Mouse (Mus musculus) G1E (cell line): ENCODE measurements around the gene Vmn1r100. TPM values are rescaled to one million over a fixed set of nuclear protein-coding genes. Genes with fewer than 3 reads are reported as not detected.
"Not testable (repeated sequence)": the region's sequence is repeated elsewhere in the genome, so short reads cannot be mapped to it uniquely, and the experiment has no call there.

Experiments used
- ATAC-seq: 2 replicates; pipeline ENCODE4 v1.8.0; 2016; ENCODE audit warnings: mild to moderate bottlenecking; ENCODE audit not compliant: insufficient number of reproducible peaks, poor library complexity, low FRiP score, severe bottlenecking; ENCODE audit errors: extremely low read depth
- DNase-seq: peaks from one replicate; pipeline ENCODE4 v3.0.0; 2012; ENCODE audit warnings: low spot score
- H3K27me3 ChIP-seq: 2 replicates; pipeline ENCODE4 v1.6.1; 2012; ENCODE audit warnings: mild to moderate bottlenecking, low read length, inconsistent platforms; ENCODE audit not compliant: insufficient read depth
- H3K36me3 ChIP-seq: replicated peaks from 2 replicates; pipeline ENCODE3; 2012; ENCODE audit warnings: mild to moderate bottlenecking, inconsistent platforms
- H3K4me1 ChIP-seq: 2 replicates; pipeline ENCODE4 v1.6.1; 2012; ENCODE audit warnings: low read depth, low read length, inconsistent platforms, mixed read lengths; ENCODE audit not compliant: insufficient read depth
- H3K4me3 ChIP-seq: 2 replicates; pipeline ENCODE4 v1.5.1; 2012; ENCODE audit warnings: low read depth, mild to moderate bottlenecking, inconsistent platforms, low read length, moderate library complexity, mixed read lengths
- H3K9me3 ChIP-seq: replicated peaks from 2 replicates; pipeline ENCODE4 v1.6.1; 2012; ENCODE audit warnings: inconsistent platforms
- polyA plus RNA-seq: library from polyadenylated mRNA; stranded (reverse); fragments of >175 nt; gene quantifications from 2 replicates; pipeline ENCODE4 v1.2.3, GENCODE M21; 2012
- total RNA-seq, 2 experiments: library from RNA; stranded (forward) in 1 of 2; stranded (reverse) in 1 of 2; fragments of 200-1000 nt in 1 of 2; fragments of >200 nt in 1 of 2; fragmentation: Nextera tagmentation in 1 of 2; gene quantifications; 2 replicates each; pipeline ENCODE4 v1.2.3; 2014 to 2017

Vmn1r100 gene
- total RNA-seq (2014; fragmentation: Nextera tagmentation), result not detected in 2 replicates
- not detected in 2 replicates for total RNA-seq (2017)
- not detected in 2 replicates for polyA plus RNA-seq

DNA sequence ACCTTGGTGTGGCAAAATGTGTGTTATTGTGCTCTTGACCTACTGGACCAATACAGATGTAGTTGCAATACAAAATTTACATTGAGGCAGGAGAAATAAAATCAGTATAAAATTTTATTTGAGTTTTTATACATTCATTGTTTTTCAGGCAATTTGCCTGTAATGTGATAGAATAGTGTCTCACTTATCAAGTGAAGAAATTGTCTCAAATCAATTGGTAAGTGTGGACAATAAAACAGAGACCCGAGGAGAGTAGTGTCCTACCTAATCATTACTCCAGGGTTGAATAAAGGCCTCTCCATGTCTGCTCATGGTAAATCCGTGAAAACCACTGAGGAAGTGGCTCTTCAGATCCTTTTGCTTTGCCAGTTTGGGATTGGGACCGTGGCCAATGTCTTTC lies at the start of gene Vmn1r100:
Gene Vmn1r100, plus strand, starts transcription at position 301 of the 400 bp plus-strand sequence.
- H3K4me3 ChIP-seq, ATAC-seq, H3K9me3 ChIP-seq, H3K36me3 ChIP-seq, DNase-seq, H3K27me3 ChIP-seq, H3K4me1 ChIP-seq: not testable (repeated sequence)

DNA sequence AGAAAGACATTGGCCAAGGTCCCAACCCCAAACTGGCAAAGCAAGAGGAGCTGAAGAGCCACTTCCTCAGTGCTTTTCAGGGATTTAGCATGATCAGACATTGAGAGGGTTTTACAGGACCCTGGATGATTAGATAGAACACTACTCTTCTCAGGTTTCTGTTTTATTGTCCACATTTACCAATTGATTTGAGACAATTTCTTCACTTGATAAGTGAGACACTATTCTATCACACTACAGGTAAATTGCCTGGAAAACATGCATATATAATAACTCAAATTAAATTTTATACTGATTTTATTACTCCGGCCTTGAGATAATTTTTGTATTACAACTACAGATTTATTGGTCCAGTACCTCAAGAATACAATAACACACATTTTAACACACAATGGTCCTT lies 42.4 kb upstream of the Vmn1r100 start, which contains the start of gene Gm5728:
Gene Gm5728, minus strand, starts transcription at position 101 of the 400 bp plus-strand sequence.
- not testable (repeated sequence) for ATAC-seq, H3K9me3 ChIP-seq, H3K4me1 ChIP-seq, H3K27me3 ChIP-seq, DNase-seq, H3K4me3 ChIP-seq, H3K36me3 ChIP-seq

DNA sequence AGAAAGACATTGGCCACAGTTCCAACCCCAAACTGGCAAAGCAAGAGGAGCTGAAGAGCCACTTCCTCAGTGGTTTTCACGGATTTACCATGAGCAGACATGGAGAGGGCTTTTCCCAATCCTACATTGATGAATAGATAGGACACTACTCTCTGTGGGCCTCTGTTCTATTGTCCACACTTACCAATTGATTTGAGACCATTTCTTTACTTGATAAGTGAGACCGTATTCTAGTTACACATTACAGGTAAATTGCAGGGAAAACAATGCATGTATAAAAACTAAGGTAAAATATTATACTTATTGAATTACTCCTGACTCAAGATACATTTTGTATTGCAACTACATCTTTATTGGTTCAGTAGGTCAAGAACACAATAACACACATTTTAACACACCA lies 24.8 kb downstream of the Vmn1r100 start, which contains the start of gene Vmn1r101:
Gene Vmn1r101, minus strand, starts transcription at position 101 of the 400 bp plus-strand sequence.
- not testable (repeated sequence) for DNase-seq, H3K4me3 ChIP-seq, H3K36me3 ChIP-seq, ATAC-seq, H3K9me3 ChIP-seq, H3K27me3 ChIP-seq, H3K4me1 ChIP-seq

Other genes with a start within 250 kb of the Vmn1r100 start
- gene Vmn1r94, start 249.6 kb upstream of the Vmn1r100 start, total RNA-seq (2014; fragmentation: Nextera tagmentation), result not detected in 2 replicates
- gene Vmn1r94, start 249.6 kb upstream of the Vmn1r100 start, total RNA-seq (2017), result not detected in 2 replicates
- gene Vmn1r94, start 249.6 kb upstream of the Vmn1r100 start, polyA plus RNA-seq, result not detected in 2 replicates
- gene Vmn1r95, start 224.2 kb upstream of the Vmn1r100 start, total RNA-seq (2014; fragmentation: Nextera tagmentation), result not detected in 2 replicates
- gene Vmn1r95, start 224.2 kb upstream of the Vmn1r100 start, total RNA-seq (2017), result 0.17 TPM in 1 of 2 replicates, not detected in the other
- not detected in 2 replicates for gene Vmn1r95, start 224.2 kb upstream of the Vmn1r100 start, polyA plus RNA-seq
- gene Gm6164, start 212.3 kb upstream of the Vmn1r100 start, total RNA-seq (2014; fragmentation: Nextera tagmentation), result not detected in 2 replicates
- gene Gm6164, start 212.3 kb upstream of the Vmn1r100 start, total RNA-seq (2017), result not detected in 2 replicates
- not detected in 2 replicates for gene Gm6164, start 212.3 kb upstream of the Vmn1r100 start, polyA plus RNA-seq
- not detected in 2 replicates for gene Gm4498, start 184.1 kb upstream of the Vmn1r100 start, total RNA-seq (2014; fragmentation: Nextera tagmentation)
- gene Gm4498, start 184.1 kb upstream of the Vmn1r100 start, total RNA-seq (2017), result not detected in 2 replicates
- not detected in 2 replicates for gene Gm4498, start 184.1 kb upstream of the Vmn1r100 start, polyA plus RNA-seq
- not detected in 2 replicates for gene Gm5890, start 155.1 kb upstream of the Vmn1r100 start, total RNA-seq (2014; fragmentation: Nextera tagmentation)
- gene Gm5890, start 155.1 kb upstream of the Vmn1r100 start, total RNA-seq (2017), result not detected in 2 replicates
- gene Gm5890, start 155.1 kb upstream of the Vmn1r100 start, polyA plus RNA-seq, result not detected in 2 replicates
- not detected in 2 replicates for gene Gm4133, start 83.9 kb upstream of the Vmn1r100 start, total RNA-seq (2014; fragmentation: Nextera tagmentation)
- not detected in 2 replicates for gene Gm4133, start 83.9 kb upstream of the Vmn1r100 start, total RNA-seq (2017)
- not detected in 2 replicates for gene Gm4133, start 83.9 kb upstream of the Vmn1r100 start, polyA plus RNA-seq
- gene Gm5728, start 42.5 kb upstream of the Vmn1r100 start, total RNA-seq (2014; fragmentation: Nextera tagmentation), result not detected in 2 replicates
- gene Gm5728, start 42.5 kb upstream of the Vmn1r100 start, total RNA-seq (2017), result not detected in 2 replicates
- not detected in 2 replicates for gene Gm5728, start 42.5 kb upstream of the Vmn1r100 start, polyA plus RNA-seq
- not detected in 2 replicates for gene Vmn1r101, start 24.7 kb downstream of the Vmn1r100 start, total RNA-seq (2014; fragmentation: Nextera tagmentation)
- gene Vmn1r101, start 24.7 kb downstream of the Vmn1r100 start, total RNA-seq (2017), result not detected in 2 replicates
- gene Vmn1r101, start 24.7 kb downstream of the Vmn1r100 start, polyA plus RNA-seq, result not detected in 2 replicates
- gene Gm10670, start 57.0 kb downstream of the Vmn1r100 start, total RNA-seq (2014; fragmentation: Nextera tagmentation), result not detected in 2 replicates
- not detected in 2 replicates for gene Gm10670, start 57.0 kb downstream of the Vmn1r100 start, total RNA-seq (2017)
- not detected in 2 replicates for gene Gm10670, start 57.0 kb downstream of the Vmn1r100 start, polyA plus RNA-seq
- not detected in 2 replicates for gene Vmn1r103, start 92.6 kb downstream of the Vmn1r100 start, total RNA-seq (2014; fragmentation: Nextera tagmentation)
- not detected in 2 replicates for gene Vmn1r103, start 92.6 kb downstream of the Vmn1r100 start, total RNA-seq (2017)
- gene Vmn1r103, start 92.6 kb downstream of the Vmn1r100 start, polyA plus RNA-seq, result not detected in 2 replicates
- gene Vmn1r104, start 115.9 kb downstream of the Vmn1r100 start, total RNA-seq (2014; fragmentation: Nextera tagmentation), result not detected in 2 replicates
- 0.16 TPM in 1 of 2 replicates, not detected in the other for gene Vmn1r104, start 115.9 kb downstream of the Vmn1r100 start, total RNA-seq (2017)
- not detected in 2 replicates for gene Vmn1r104, start 115.9 kb downstream of the Vmn1r100 start, polyA plus RNA-seq
- not detected in 2 replicates for gene Gm5726, start 127.8 kb downstream of the Vmn1r100 start, total RNA-seq (2014; fragmentation: Nextera tagmentation)
- not detected in 2 replicates for gene Gm5726, start 127.8 kb downstream of the Vmn1r100 start, total RNA-seq (2017)
- gene Gm5726, start 127.8 kb downstream of the Vmn1r100 start, polyA plus RNA-seq, result not detected in 2 replicates
- not detected in 2 replicates for gene Gm4141, start 158.3 kb downstream of the Vmn1r100 start, total RNA-seq (2014; fragmentation: Nextera tagmentation)
- gene Gm4141, start 158.3 kb downstream of the Vmn1r100 start, total RNA-seq (2017), result not detected in 2 replicates
- not detected in 2 replicates for gene Gm4141, start 158.3 kb downstream of the Vmn1r100 start, polyA plus RNA-seq
- not detected in 2 replicates for gene Gm4513, start 181.1 kb downstream of the Vmn1r100 start, total RNA-seq (2014; fragmentation: Nextera tagmentation)
- gene Gm4513, start 181.1 kb downstream of the Vmn1r100 start, total RNA-seq (2017), result not detected in 2 replicates
- not detected in 2 replicates for gene Gm4513, start 181.1 kb downstream of the Vmn1r100 start, polyA plus RNA-seq